Mouse (Mus musculus) heart, postnatal 25 days (tissue): ENCODE measurements at regions not wholly inside any gene's neighbourhood (a gene's known extent, or its start where the extent isn't known, plus 50 kb on each side); places are given as distances from the start of the nearest gene placed in this dataset.

Source experiments
- DNase-seq: peaks from one replicate; pipeline ENCODE4 v3.0.0; 2022; ENCODE audit warnings: low spot score
- intact Hi-C: fragments of 180-260 bp; cut with DNase I; formaldehyde crosslinking; loops from one replicate; pipeline ENCODE4 v1.15.1; 2025

GRCm38 (mm10) chr13:99782883-99783721 lies 117.8 kb downstream of the Cartpt start:
- DNase-seq, result no peak
- intact Hi-C loops, result no loop called here

DNA sequence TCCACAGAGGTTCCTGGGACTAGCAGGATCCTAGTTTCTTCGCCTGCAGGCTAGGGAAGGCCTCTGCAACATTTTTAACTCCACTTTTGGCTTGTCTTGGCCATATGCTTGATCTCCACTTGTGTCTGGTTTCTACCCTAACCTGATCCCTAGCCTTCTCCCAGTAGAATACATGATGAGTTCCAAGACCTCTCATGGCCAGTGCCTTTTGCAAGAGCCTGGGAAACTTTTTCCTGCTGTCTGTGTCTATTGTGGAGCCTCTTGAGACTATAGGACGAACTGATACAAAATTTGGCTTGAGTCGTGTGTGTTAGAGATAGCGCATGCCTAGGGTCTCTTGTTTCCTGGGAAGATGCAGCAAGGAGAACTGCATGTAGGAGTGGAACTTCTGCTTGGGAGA lies 119.3 kb downstream of the Cartpt start:
- intact Hi-C loops, result no loop called here
- no peak for DNase-seq

- no peak for DNase-seq
- intact Hi-C loops, result no loop called here
Observed at GRCm38 (mm10) chr13:99780751-99781460, 120.0 kb downstream of the Cartpt start.

DNA sequence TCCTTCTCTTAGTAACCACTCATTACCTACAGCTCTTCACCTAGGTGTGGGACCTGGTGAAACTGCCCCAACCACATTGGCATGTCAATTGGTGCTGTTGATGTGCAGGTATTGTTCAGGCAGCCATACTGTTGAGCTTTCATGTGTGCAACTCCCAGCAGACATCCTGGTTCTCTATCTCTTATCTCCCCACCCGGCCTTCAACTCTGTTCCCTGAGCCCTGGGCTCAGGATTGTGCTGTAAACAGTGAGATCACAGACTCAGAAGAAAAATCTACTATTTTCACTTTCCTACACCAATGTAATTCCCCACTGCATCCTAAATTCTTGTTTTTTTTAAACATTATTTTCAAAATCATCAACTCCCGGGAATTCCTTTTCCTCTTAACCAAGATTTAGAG lies 122.1 kb downstream of the Cartpt start:
- intact Hi-C loops, result no loop called here
- no peak for DNase-seq

- no peak for DNase-seq
- intact Hi-C loops, result no loop called here
Observed at GRCm38 (mm10) chr13:99777736-99778135, 123.2 kb downstream of the Cartpt start.

DNA sequence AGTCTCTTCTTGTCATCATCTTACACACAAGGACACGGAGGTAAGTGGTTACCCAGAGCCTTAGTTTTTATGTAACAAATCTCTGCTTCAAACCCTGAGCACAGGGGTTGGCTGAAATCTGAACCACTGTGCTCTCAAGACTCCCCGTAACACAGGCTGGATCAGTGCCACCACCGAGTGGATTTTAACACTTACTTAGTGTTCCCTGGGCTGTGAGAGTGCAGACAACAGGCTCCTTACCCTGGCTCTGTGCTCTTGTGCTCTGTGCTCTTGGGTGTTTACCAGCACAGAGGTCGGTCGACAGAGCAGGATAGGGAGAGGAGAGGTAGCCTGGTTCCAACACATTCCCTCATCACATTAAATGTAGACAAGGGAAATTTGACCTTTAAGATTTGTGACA lies 134.9 kb downstream of the Cartpt start:
- no peak for DNase-seq
- intact Hi-C loops, result loop anchor here (2.0 kb wide), 1 partner anchor 43 kb away; no protein-coding TSS in a partner anchor

DNA sequence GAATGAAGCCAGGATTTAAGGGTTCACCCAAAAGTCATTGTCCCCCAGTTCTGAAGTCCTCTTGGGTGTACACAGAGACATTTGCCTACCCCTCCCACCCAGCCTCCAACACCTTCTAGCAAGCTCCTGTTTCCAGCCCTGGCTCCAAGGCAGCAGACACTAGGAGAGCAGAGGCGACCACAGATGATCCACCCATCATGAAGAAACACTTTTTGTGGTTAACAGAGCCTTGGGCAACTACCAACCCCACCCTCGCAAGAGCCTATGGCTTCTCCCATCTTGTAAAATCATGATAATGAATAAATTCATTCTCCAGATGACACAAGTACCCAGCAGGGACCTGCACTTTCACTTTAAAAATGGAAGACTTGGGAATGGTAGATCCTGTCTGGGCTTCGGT lies 136.1 kb downstream of the Cartpt start:
- DNase-seq, result no peak
- intact Hi-C loops, result no loop called here

DNA sequence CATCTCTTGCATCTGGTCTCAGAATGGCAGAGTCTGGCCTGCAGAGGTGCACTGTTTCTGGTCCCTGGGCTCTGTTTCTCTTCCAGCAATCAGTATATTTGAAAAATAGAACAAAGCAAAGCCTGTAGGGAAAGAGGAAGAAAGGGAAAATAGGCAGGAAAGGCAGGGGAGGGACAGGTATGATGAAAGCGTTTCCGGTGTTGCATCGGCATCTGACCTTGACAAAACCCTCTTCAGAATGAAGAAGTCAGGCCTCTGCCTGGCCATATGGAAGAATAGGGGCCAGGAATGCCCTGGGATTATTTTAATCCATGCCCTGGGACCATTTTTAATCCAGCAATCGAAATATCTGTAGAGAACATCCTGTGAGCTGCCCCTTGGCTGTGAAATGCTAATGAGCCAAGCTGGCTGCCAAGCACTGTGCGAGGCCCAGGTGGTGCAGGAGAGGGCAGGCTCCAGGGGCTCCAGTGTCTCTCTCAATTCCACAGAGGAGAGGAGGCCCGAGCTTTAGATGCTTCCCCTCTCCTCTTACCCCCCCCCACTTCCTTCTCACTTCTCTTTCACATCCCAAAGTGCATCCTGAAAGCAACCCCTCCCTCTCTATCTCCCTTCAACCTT lies 136.7 kb downstream of the Cartpt start:
- no peak for DNase-seq
- intact Hi-C loops, result no loop called here

GRCm38 (mm10) chr13:99761843-99762242 lies 139.0 kb downstream of the Cartpt start:
- DNase-seq, result no peak
- intact Hi-C loops, result no loop called here

DNA sequence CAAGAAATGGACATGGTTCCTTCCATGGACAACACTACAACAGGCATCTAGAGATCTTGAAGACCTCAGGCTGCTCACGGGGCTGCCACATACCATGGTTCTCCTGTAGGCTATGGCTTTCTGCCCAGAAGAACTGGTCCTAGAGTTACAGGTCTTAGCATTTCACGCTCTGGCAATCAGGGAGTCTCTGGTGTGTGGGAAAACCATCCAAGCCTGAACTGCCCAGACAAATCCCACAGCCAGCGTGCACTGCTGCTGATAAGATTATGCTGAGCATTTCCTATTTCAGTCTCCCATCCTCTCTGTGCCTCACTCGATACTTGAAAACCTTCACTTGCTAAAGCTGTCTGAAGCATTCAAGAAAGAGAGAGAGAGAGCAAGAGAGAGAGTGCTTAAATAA lies 139.5 kb downstream of the Cartpt start:
- DNase-seq, result no peak
- intact Hi-C loops, result no loop called here

DNA sequence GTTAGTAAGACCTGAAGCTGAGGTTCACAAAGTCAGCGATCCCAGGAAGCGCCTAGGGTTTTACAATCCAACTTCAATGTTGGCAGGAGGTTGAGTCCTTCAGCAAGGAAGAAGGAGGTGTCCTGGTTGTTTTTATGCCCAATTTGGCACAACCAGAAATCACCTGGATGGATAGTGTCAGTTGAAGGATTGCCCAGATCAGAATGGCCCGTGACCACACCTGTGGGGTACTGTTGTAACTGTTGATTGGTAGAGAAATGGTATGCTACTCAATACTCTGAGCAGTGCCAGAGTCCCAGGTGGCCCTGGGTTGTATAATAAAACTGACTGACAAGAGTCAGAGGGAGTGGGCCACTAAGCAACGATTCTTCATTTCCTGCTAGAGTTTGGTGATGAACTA lies 140.2 kb downstream of the Cartpt start:
- intact Hi-C loops, result no loop called here
- no peak for DNase-seq

DNA sequence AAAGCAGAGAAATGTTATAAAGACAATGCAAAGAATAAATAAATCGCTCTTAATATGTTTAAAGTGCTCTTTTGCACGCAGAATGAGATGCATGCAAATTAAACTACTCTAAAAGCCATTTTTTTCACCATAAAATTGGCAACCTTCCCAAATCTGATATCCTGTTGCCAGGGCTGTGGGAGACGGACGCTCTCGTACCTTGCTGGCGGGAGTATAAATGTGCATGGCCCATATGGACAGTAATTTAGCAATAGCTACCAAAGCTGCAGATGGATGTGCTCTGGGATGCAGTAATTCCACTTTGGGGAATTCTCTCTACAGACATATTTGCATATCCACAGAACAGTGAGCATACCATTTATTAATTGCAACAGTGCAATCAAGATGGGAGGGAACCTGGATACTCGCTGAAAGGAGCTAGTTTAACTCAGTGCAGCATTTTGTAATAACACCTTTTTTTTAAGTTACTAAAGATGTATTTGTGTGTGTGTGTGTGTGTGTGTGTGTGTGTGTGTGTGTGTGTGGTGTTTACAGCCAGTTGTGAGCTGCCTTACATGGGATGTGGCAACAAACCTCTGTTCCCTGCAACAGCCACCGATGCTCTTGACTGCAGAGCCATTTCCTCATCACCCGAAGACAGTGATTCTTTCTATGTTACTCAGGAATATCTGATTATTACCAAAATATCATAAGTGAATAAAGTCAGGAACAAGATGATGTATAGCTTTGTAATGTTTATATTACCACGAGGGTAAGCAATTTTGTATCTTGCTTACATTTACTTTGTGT lies 141.4 kb downstream of the Cartpt start:
- intact Hi-C loops, result no loop called here
- DNase-seq, result no peak

DNA sequence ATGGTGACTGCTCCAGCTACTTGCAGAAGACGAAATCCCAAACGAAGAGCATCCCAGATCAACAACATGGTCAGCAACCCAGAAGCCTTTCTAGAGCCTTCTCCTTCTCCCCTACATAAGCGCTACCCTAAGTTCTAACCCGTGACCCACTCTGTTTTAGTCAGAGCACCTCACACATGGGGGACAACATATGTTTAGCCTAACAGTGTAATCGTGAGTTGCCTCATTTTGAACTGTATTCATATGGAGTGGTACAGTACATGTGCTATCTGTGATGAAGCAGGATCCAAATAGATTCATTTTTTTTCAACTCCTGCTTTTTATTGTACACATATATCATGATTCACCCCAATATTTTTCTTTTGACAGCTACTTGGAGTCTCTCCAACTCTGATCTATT lies 146.2 kb downstream of the Cartpt start:
- no peak for DNase-seq
- intact Hi-C loops, result no loop called here

DNA sequence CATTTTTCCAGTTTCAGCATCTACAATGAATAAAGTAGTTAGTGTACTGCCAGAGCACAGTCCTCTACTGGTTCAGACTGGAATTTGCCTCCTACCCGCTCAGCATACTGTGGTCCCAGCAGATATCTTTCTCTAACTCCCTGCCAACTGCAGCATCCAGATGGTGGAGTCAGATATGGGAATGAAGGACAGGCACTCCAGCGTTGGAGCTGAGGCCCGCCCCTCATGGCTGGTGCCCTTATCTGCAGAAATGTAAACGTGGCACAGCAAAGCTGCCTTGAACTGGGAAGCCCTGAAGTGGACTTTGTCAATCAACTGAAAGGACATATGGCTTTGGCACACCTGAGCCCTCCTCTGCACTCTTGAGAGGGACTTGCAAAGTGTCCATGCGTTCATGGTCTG lies 146.6 kb downstream of the Cartpt start:
- no peak for DNase-seq
- intact Hi-C loops, result no loop called here

DNA sequence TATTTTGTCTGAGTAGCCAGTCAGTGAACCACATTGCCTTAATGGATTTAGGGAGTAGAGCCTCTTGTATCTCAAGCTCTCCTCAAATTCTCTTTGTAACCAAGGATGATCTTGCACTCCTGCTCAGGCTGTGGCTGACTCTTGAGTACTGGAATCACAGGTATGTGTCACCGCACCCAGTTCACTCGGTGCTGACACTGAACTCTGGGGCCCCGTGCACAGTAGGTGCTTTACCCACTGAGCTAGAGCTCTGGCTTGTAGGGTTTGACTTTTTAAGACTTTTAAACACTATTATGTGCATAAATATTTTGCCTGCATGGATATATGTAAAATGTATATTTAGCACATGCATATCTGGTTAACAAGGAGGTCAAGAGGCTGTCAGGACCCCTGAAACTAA lies 147.4 kb downstream of the Cartpt start:
- intact Hi-C loops, result no loop called here
- DNase-seq, result no peak

GRCm38 (mm10) chr13:99750729-99751128 lies 150.2 kb downstream of the Cartpt start:
- DNase-seq, result no peak
- intact Hi-C loops, result no loop called here

DNA sequence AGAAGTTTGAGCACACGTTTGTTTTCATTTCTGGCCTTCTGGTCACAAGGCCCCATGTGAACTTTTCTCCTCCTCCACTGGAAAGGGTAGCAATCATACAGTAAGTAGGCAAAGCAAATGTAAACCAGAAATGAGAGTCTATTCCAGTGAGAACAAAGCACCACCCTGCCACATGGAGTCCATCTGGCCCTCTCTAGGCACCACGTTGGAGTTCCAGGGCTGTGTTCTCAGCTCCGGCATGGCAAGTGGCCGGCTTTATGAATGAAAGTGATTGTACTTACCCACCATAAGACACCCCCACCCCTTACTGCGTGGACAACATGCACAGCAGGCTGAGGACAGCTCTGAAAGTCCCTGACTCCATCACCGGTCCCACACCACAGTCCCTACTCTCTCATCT lies 151.5 kb downstream of the Cartpt start:
- no peak for DNase-seq
- intact Hi-C loops, result no loop called here

GRCm38 (mm10) chr13:99748128-99748527 lies 152.8 kb downstream of the Cartpt start:
- DNase-seq, result no peak
- intact Hi-C loops, result no loop called here

GRCm38 (mm10) chr13:99745526-99745925 lies 155.4 kb downstream of the Cartpt start:
- intact Hi-C loops, result no loop called here

DNA sequence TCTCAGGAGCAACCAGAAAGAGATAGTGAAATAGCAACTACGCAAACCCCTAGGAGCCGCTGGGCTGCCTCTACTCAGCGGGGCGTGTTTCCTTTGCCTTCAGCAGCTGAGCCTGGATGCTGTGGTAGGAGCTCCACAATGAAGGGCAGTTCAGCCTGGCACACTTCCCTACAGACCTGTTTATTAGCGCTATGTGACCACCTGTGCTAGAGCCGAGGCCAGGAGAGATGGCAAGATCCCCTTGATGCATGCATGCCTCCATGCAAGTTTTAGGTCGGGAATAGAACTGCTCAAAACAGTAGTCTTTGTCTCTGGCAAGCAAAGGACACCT lies 156.1 kb downstream of the Cartpt start:
- no peak for DNase-seq
- intact Hi-C loops, result no loop called here

More at GRCm38 (mm10) chr13:99745526-99745925, 155.4 kb downstream of the Cartpt start:
- no peak for DNase-seq
